Mouse (Mus musculus) limb, embryonic 14.5 days (tissue): ENCODE results near the gene Pgap3. TPM values are rescaled to one million over a fixed set of nuclear protein-coding genes. Genes with fewer than 3 reads are reported as not detected.

Source experiments
- ATAC-seq: fragments of 200-750 bp; cut with Nextera tagmentation; 2 replicates; pipeline ENCODE4 v1.8.0; 2017; ENCODE audit warnings: low read depth, moderate number of reproducible peaks, moderate TSS enrichment; ENCODE audit not compliant: low FRiP score
- DNase-seq: peaks from one replicate; pipeline ENCODE4 v3.0.0-alpha.2; 2015; ENCODE audit warnings: low spot score
- H3K27ac ChIP-seq: fragments of 300-500 bp; sonication (generic); replicated peaks from 2 replicates; pipeline ENCODE4 v1.5.1; 2014; ENCODE audit warnings: low read depth, mild to moderate bottlenecking, low read length, moderate library complexity, mixed read lengths
- H3K27me3 ChIP-seq: fragments of 300-500 bp; sonication (generic); 2 replicates; pipeline ENCODE4 v1.6.1; 2014; ENCODE audit warnings: low read length, mixed read lengths; ENCODE audit not compliant: control insufficient read depth, insufficient read depth
- H3K36me3 ChIP-seq: fragments of 300-500 bp; sonication (generic); 2 replicates; pipeline ENCODE4 v1.6.1; 2014; ENCODE audit warnings: mild to moderate bottlenecking, low read length, moderate library complexity, mixed read lengths; ENCODE audit not compliant: control insufficient read depth, insufficient read depth
- H3K4me1 ChIP-seq: fragments of 300-500 bp; sonication (generic); 2 replicates; pipeline ENCODE4 v1.6.1; 2014; ENCODE audit warnings: antibody characterized with exemption, low read length, mixed read lengths; ENCODE audit not compliant: control insufficient read depth, insufficient read depth
- H3K4me2 ChIP-seq: fragments of 300-500 bp; sonication (generic); replicated peaks from 2 replicates; pipeline ENCODE4 v1.6.1; 2014; ENCODE audit warnings: low read depth, mild to moderate bottlenecking, low read length, moderate library complexity; ENCODE audit not compliant: severe bottlenecking
- H3K4me3 ChIP-seq: fragments of 300-500 bp; sonication (generic); replicated peaks from 2 replicates; pipeline ENCODE4 v1.5.1; 2014; ENCODE audit warnings: low read length
- H3K9ac ChIP-seq: fragments of 300-500 bp; sonication (generic); 2 replicates; pipeline ENCODE4 v1.6.1; 2014; ENCODE audit warnings: mild to moderate bottlenecking, low read depth, low read length, moderate library complexity; ENCODE audit not compliant: severe bottlenecking
- H3K9me3 ChIP-seq: fragments of 300-500 bp; sonication (generic); 2 replicates; pipeline ENCODE4 v1.6.1; 2016; ENCODE audit warnings: low read length; ENCODE audit not compliant: control insufficient read depth
- POLR2A ChIP-seq: fragments of 200-500 bp; IDR thresholded peaks from 2 replicates; pipeline ENCODE4 v1.8.0; 2012; ENCODE audit warnings: inconsistent platforms, mild to moderate bottlenecking, moderate library complexity, borderline replicate concordance; ENCODE audit not compliant: insufficient read depth, insufficient read length; ENCODE audit errors: extremely low read depth
- WGBS: fragments of 180-500 bp; shearing (Covaris S2); extraction: QIAGEN DNeasy Blood & Tissue Kit; methylation state at CpG from one replicate; pipeline ENCODE4 v1.1.7; 2014; 5-methylcytosine and 5-hydroxymethylcytosine counted together
- polyA plus RNA-seq, 2 experiments: library from polyadenylated mRNA; depleted of rRNA in 1 of 2; stranded (reverse) in 1 of 2; unstranded in 1 of 2; fragments of >200 nt; fragmentation: Nextera tagmentation in 1 of 2; extraction: Ambion mirVana in 1 of 2; gene quantifications; 2 replicates each; pipeline versions ENCODE4 v1.2.1 to v1.2.3; 2012 to 2014

The Pgap3 gene
- polyA plus RNA-seq, 2 experiments: 9.2 to 19.2 TPM

DNA sequence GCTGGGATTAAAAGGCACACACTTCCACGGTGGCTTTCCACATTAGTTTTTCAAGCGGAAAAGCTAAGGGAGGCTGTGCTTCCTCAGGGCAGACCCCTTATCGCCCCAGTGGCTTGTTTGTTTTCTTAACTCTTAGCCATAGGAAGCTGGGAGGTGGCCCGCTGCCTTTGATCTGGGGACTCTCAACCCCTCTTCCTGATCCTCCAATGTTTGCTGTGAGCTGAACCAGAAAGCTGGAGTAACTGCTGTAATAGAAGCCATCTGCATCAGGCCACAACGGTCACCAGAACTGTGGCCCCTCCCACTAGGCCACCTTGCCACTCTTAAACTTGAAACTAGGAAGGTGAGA is 45.9 kb upstream of the Pgap3 start, which contains the start of gene Grb7:
Gene Grb7 (plus strand): TSS at position 182 of the 349 bp plus-strand sequence.
- DNase-seq (no peak), ATAC-seq (no peak)
- Histone ChIP-seq H3K4me1 (peaks cover 7% of the 10 kb centered on the region; the same call in 1 of the 2 replicates), H3K27me3 (peaks cover 13% of the 10 kb centered on the region; the same call in 1 of the 2 replicates), H3K4me3 (peak within 1 kb of the TSS; percentile 22), H3K9me3 (no peaks in the 10 kb centered on the region), H3K36me3 (no peaks in the 10 kb centered on the region), H3K27ac (no peak within 1 kb of the TSS), H3K4me2 (peak within 1 kb of the TSS; percentile 24), H3K9ac (peak within 1 kb of the TSS; percentile 25; the same call in 1 of the 2 replicates)
- WGBS: 4% methylated on average over 5 of the region's 5 CpGs
- no peak for TF ChIP-seq POLR2A

DNA sequence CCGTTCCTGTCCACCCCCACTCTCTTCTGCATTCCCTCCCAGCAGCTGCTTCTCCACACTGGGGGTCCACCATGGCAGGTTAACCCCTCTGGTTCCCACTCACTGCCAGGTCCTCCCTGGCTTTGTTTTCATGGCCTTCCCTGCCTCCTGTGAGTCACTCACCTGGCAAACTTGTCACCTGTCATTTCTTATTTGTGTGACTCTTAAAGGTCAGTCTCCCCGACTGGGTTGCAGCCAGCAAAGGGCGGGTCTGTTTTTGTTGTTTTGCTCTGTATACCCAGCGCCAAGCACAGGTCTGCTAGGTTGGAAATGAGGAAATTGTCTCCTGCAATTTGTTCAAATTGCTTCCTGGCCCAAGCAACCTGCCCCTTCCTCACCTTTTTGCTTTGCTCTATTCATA is 45.4 kb upstream of the Pgap3 start:
- no peak for TF ChIP-seq POLR2A
- no peaks in the 10 kb centered on the region for H3K36me3 ChIP-seq
- no peak overlapping the region for H3K4me3 ChIP-seq
- peaks cover 13% of the 10 kb centered on the region; the same call in 1 of the 2 replicates for H3K27me3 ChIP-seq
- no peak for ATAC-seq
- no peak overlapping the region for H3K9ac ChIP-seq
- DNase-seq: no peak
- H3K4me2 ChIP-seq: no peak overlapping the region
- H3K27ac ChIP-seq: no peak overlapping the region
- H3K9me3 ChIP-seq: no peaks in the 10 kb centered on the region
- 37% methylated on average over 4 of the region's 4 CpGs for WGBS
- peaks cover 7% of the 10 kb centered on the region; the same call in 1 of the 2 replicates for H3K4me1 ChIP-seq

DNA sequence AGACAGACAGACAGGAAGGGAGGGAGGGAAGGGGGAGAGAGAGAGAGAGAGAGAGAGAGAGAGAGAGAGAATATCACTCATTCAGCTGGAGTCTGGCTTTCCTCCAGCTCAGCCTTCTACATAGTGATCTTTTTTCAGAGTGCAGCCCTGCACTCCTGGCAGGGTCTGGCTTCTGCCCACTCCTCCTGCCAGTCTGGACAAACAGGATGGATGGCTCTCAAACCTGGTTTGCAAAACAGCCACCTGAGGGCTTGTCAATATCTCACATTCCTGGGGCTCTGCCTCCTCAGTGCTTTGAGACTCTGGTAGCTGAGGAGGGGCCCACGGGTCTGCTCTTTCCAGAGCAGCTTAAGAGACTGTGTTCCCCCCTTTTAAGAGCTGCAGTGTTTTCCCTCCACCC is 44.9 kb upstream of the Pgap3 start:
- WGBS: 0% methylated on average over 1 of the region's 1 CpGs
- Histone ChIP-seq H3K4me1 (peaks cover 7% of the 10 kb centered on the region; the same call in 1 of the 2 replicates), H3K27ac (no peak overlapping the region), H3K9ac (no peak overlapping the region), H3K4me2 (no peak overlapping the region), H3K36me3 (no peaks in the 10 kb centered on the region), H3K4me3 (no peak overlapping the region), H3K9me3 (no peaks in the 10 kb centered on the region), H3K27me3 (peaks cover 13% of the 10 kb centered on the region; the same call in 1 of the 2 replicates)
- no peak for TF ChIP-seq POLR2A
- ATAC-seq (no peak), DNase-seq (no peak)

- Histone ChIP-seq H3K4me1 (peaks cover 7% of the 10 kb centered on the region; the same call in 1 of the 2 replicates), H3K4me3 (no peak overlapping the region), H3K27ac (no peak overlapping the region), H3K4me2 (no peak overlapping the region), H3K36me3 (no peaks in the 10 kb centered on the region), H3K9me3 (no peaks in the 10 kb centered on the region), H3K27me3 (peaks cover 13% of the 10 kb centered on the region; the same call in 1 of the 2 replicates), H3K9ac (no peak overlapping the region)
- no peak for ATAC-seq
- DNase-seq: no peak
- no peak for TF ChIP-seq POLR2A
- 88% methylated on average over 1 of the region's 1 CpGs for WGBS
Measured at GRCm38 (mm10) chr11:98443688-98444087, 43.4 kb upstream of the Pgap3 start.

DNA sequence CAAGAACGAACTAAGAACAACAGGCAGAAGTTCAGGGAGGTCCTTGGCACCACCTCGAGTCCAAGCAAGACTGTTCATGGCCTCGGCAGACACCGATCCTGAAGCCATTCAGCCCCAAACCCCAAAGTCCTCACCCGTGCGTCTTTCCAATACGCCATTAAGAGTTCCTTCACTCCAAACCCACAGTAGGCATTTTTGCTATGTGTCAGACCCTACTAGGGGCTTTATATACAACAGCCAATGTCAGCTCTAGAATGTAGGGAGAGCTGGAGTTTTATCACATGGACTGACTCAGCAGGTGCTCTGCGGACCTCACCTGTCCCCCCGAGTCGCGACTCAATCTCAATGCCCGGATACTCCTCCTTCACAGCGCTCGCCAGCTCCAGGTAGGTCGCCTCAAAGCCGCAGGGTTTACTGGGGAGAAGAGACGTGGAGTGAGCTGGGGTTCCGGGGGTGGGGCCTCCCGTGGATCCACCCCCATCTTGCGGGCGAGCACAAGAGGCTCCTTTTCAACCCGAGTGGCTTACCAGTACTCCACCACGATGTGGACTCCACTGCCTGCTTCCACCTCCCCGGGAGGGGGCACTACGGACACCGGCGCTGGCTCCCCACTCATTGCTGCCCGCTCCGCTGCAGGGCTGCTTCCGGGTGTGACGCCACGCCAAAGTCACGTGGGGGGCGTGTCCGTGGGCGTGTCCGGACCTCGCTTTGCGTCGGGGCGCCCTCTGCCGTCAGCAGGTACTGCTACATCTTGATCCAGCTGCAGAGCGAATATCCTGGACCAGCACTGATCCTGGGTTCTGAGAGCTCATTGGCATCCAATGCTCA is 38.3 kb upstream of the Pgap3 start, which contains the start of gene Mien1:
Gene Mien1 (minus strand): TSS at position 661 of the 828 bp plus-strand sequence.
- WGBS: 3% methylated on average over 42 of the region's 43 CpGs
- H3K4me3 ChIP-seq: peak within 1 kb of the TSS; percentile 52
- H3K27ac ChIP-seq: no peak within 1 kb of the TSS
- peak within 1 kb of the TSS; percentile 48 for H3K4me2 ChIP-seq
- peak within 1 kb of the TSS; percentile 47 for H3K9ac ChIP-seq
- H3K4me1 ChIP-seq: no peaks in the 10 kb centered on the region
- DNase-seq: peak; percentile 86
- ATAC-seq: peak; percentile 92
- H3K27me3 ChIP-seq: no peaks in the 10 kb centered on the region
- no peak for TF ChIP-seq POLR2A
- peaks cover 39% of the 10 kb centered on the region for H3K36me3 ChIP-seq
- no peaks in the 10 kb centered on the region for H3K9me3 ChIP-seq
